Mouse (Mus musculus) gastrocnemius, postnatal 25 days (tissue): ENCODE data around the gene Sapcd2. TPM values are rescaled to one million over a fixed set of nuclear protein-coding genes. Genes with fewer than 3 reads are reported as not detected.

Experiments used
- DNase-seq: peaks from one replicate; pipeline ENCODE4 v3.0.0; 2022
- long read RNA-seq, 2 experiments: library from polyadenylated mRNA; stranded (forward); transcript quantifications; one replicate each; pipeline ENCODE4 v2.0.0; 2021
- total RNA-seq, 2 experiments: library from RNA; stranded (reverse); gene quantifications; 1 replicate in 1 of 2; 2 replicates in 1 of 2; pipeline ENCODE4 v1.2.3; 2021

Gene Sapcd2
- total RNA-seq: under 1 TPM; 0.19 to 0.33 TPM
- long read RNA-seq, experiment 1: 0 reads
- long read RNA-seq, experiment 2: 0 reads

- DNase-seq: peak; percentile 81
Measured at GRCm38 (mm10) chr2:25371764-25372643, at the start of gene Sapcd2. Gene Sapcd2 (plus strand): TSS chr2:25372321.

DNA sequence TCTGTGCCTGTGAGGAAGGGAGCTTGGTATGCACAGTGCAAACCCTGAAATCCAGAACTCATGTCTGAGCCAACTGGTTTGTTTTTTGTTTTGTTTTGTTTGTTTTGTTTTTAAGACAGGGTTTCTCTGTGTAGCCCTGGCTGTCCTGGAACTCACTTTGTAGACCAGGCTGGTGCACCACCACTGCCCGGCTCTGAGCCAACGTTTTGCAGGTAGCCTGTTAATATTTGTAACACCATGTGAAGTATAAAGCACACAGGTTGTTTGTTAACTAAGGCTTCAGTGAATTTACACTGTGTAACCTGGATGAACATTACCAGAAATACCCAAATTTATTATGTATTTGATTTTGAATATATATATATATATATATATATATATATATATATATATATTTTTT, 46.1 kb upstream of the Sapcd2 start:
- DNase-seq: no peak

GRCm38 (mm10) chr2:25328440-25328839, 43.7 kb upstream of the Sapcd2 start:
- no peak for DNase-seq

- no peak for DNase-seq
Measured at GRCm38 (mm10) chr2:25331470-25331869, 40.7 kb upstream of the Sapcd2 start.

GRCm38 (mm10) chr2:25332286-25333160, 39.6 kb upstream of the Sapcd2 start, which contains the start of gene Man1b1:
Gene Man1b1 (plus strand): TSS chr2:25332338.
- peak; percentile 97 for DNase-seq

GRCm38 (mm10) chr2:25333569-25333968, 38.6 kb upstream of the Sapcd2 start:
- DNase-seq: no peak

- DNase-seq: no peak
Measured at GRCm38 (mm10) chr2:25338303-25338702, 33.8 kb upstream of the Sapcd2 start.

DNA sequence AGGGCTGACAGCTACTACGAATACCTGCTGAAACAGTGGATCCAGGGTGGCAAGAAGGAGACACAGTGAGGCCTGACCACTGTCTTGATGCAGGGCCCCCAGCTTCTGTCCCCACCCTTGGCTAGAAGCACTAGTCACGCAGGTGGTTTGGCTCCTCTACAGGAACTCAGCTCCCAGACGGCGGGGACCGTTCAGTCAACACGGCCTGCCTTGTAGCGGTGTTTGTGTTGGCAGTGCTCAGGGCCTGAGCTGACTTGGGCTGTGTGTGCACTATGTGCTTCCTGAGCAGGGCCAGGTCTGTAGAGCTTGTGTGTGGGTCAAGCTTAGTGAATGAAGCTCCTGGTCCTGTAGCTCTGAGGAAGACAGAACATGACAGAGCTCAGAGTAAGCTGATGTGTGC, 24.0 kb upstream of the Sapcd2 start:
- DNase-seq: no peak

DNA sequence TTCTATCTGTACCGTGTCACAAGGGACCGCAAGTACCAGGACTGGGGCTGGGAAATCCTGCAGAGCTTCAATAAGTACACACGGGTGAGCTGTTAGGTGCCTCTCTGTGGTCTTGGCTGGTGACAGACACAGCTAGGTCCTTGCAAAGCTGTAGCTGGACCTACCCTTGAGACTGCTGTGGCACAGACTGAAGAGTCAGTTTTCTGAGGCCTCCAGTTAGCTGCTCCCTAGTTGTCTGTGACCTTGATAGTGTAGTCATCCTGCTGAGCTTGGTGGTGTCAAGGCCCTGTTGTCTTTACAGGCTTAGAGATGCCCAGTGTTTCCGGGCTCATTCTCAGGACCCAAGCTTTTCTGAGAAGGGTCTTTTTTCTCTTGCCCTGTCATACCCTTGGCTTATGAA, 22.6 kb upstream of the Sapcd2 start:
- no peak for DNase-seq

- DNase-seq: no peak
Measured at GRCm38 (mm10) chr2:25350701-25351100, 21.4 kb upstream of the Sapcd2 start.

GRCm38 (mm10) chr2:25354211-25354610, 17.9 kb upstream of the Sapcd2 start:
- DNase-seq: no peak

GRCm38 (mm10) chr2:25355419-25356066, 16.6 kb upstream of the Sapcd2 start:
- DNase-seq: no peak

- peak; percentile 70 for DNase-seq
Measured at GRCm38 (mm10) chr2:25356208-25357079, 15.7 kb upstream of the Sapcd2 start, which contains the start of gene Dpp7. Gene Dpp7 (minus strand): TSS chr2:25356359.

- DNase-seq: no peak
Measured at GRCm38 (mm10) chr2:25359848-25360247, 12.3 kb upstream of the Sapcd2 start.

- DNase-seq: no peak
Measured at GRCm38 (mm10) chr2:25363478-25364178, 8.5 kb upstream of the Sapcd2 start.

GRCm38 (mm10) chr2:25364313-25364712, 7.8 kb upstream of the Sapcd2 start:
- DNase-seq: no peak

DNA sequence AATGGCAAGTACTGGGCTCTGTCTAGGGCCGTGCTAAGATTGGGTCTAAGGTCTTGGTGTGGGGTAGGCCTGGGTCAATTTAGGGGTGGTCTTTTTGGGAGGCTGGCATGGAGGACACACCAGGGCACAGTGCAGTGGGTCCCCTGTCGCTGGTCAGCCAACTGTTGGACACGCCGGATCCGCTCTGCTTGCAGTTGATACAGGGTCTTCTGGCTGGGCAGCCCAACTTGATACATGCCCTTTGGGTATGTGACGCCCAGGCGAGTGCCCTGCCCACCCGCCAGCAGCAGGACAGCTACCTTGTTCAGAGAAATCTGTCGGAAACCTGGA, 7.4 kb upstream of the Sapcd2 start:
- no peak for DNase-seq

GRCm38 (mm10) chr2:25365091-25365761, 6.9 kb upstream of the Sapcd2 start, which contains the start of gene Uap1l1:
Gene Uap1l1 (minus strand): TSS chr2:25365682.
- peak; percentile 86 for DNase-seq

DNA sequence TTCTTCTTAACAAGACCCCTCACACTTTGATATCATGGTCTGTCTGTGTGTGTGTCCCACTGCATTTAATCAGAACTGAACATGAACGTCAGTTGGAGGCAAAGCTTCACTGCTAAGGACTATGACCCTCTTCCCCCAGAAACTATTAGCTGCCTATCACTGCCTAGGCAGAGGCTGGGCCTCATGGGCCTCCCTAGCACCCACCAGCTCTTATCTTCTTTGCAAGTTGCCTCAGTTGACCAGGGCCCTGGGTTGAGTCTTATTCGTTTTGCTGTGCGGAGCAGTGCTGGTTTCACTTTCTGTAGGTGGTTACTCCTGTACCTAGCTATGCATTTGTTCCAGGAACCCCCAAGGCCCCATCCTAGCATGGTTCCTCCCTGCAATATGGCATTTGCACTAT, 2.1 kb upstream of the Sapcd2 start:
- DNase-seq: no peak
